Mouse (Mus musculus): ENCODE results near the gene Ndufc1. TPM values are rescaled to one million over a fixed set of nuclear protein-coding genes. Genes with fewer than 3 reads are reported as not detected.
"Not testable (repeated sequence)": the region's sequence is repeated elsewhere in the genome, so short reads cannot be mapped to it uniquely, and the experiment has no call there.

Gene Ndufc1
- polyA plus RNA-seq, 1 experiment: 41.0 TPM

GRCm38 (mm10) chr3:51415098-51416072 is 6.6 kb upstream of the Ndufc1 start, which contains the start of gene Naa15:
TSS of gene Naa15 (plus strand) at chr3:51415148.
- Histone ChIP-seq H3K4me1 (peaks cover 59% of the 10 kb centered on the region), H3K36me3 (replicated peaks; ENCODE audit: low read length) (no peaks in the 10 kb centered on the region), H3K4me3 (replicated peaks) (peak within 1 kb of the TSS; percentile 92), H3K27me3 (replicated peaks) (no peaks in the 10 kb centered on the region), H3K9me3 (no peaks in the 10 kb centered on the region)
- TF ChIP-seq FLI1 (IDR thresholded peaks at IDR 0.05; ENCODE audit: low read length) (no peak), GATA1 (IDR thresholded peaks at IDR 0.05; ENCODE audit: borderline replicate concordance, low read length) (no peak)

DNA sequence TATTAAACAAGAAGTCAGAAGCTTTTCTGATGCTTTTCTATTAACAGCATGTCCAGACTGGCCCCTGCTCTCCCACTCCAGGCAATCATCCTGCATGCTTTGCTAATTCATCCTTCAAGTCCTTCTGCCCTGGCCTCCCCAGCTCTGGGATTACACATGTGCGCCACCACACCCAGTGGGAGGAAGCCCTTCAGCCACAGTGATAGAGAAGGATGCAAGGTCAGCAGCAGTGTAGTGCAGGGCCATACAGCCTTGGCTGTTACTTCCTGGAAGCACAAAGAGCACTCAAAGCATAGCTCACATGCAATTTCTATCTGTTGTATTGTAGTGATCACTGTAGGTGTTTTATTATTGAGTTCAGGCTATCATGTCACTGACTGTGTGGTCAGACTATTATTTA is 4.5 kb upstream of the Ndufc1 start:
- no peaks in the 10 kb centered on the region for H3K36me3 ChIP-seq (replicated peaks; ENCODE audit: low read length)
- no peak for TF ChIP-seq FLI1 (IDR thresholded peaks at IDR 0.05; ENCODE audit: low read length)
- TF ChIP-seq GATA1 (IDR thresholded peaks at IDR 0.05; ENCODE audit: borderline replicate concordance, low read length): no peak
- H3K4me3 ChIP-seq (replicated peaks): peak overlapping the region; percentile 81
- no peaks in the 10 kb centered on the region for H3K9me3 ChIP-seq
- peaks cover 46% of the 10 kb centered on the region for H3K4me1 ChIP-seq
- no peaks in the 10 kb centered on the region for H3K27me3 ChIP-seq (replicated peaks)

- peaks cover 46% of the 10 kb centered on the region for H3K4me1 ChIP-seq
- no peak overlapping the region for H3K4me3 ChIP-seq (replicated peaks)
- H3K36me3 ChIP-seq (replicated peaks; ENCODE audit: low read length): no peaks in the 10 kb centered on the region
- TF ChIP-seq GATA1 (IDR thresholded peaks at IDR 0.05; ENCODE audit: borderline replicate concordance, low read length): no peak
- no peak for TF ChIP-seq FLI1 (IDR thresholded peaks at IDR 0.05; ENCODE audit: low read length)
- H3K9me3 ChIP-seq: no peaks in the 10 kb centered on the region
- H3K27me3 ChIP-seq (replicated peaks): no peaks in the 10 kb centered on the region
These were observed 3.7 kb upstream of the Ndufc1 start for GRCm38 (mm10) chr3:51412457-51412856.

- Histone ChIP-seq H3K4me1 (peaks cover 29% of the 10 kb centered on the region), H3K36me3 (replicated peaks; ENCODE audit: low read length) (peaks cover 39% of the 10 kb centered on the region), H3K9me3 (no peaks in the 10 kb centered on the region), H3K27me3 (replicated peaks) (no peaks in the 10 kb centered on the region), H3K4me3 (replicated peaks) (peak overlapping the region; percentile 98)
- TF ChIP-seq FLI1 (IDR thresholded peaks at IDR 0.05; ENCODE audit: low read length): no peak
- TF ChIP-seq GATA1 (IDR thresholded peaks at IDR 0.05; ENCODE audit: borderline replicate concordance, low read length): no peak
These were observed 773 bp downstream of the Ndufc1 start for GRCm38 (mm10) chr3:51407870-51408560.

DNA sequence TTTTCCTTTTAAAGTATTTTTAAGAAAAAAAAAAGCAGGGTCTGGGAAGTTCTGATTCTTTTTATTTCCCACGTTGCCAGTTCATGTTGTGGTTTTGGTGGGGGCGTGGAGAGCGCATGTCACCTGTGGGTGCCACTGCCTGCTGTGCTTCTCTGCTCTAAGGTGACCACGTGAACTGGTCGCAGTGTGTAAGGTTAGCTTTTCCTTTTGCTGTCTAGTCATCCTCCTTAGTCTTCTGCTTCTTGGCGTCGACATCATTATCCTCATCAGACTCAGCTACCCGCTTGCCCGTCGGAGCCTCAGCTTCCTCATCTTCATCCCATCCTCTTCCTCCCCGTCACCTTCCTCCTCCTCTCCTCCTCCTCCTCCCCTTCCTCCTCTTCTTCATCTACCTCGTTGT is 6.2 kb downstream of the Ndufc1 start:
- H3K36me3 ChIP-seq (replicated peaks; ENCODE audit: low read length): peaks cover 44% of the 10 kb centered on the region
- no peak overlapping the region for H3K4me3 ChIP-seq (replicated peaks)
- peaks cover 29% of the 10 kb centered on the region for H3K4me1 ChIP-seq
- TF ChIP-seq FLI1 (IDR thresholded peaks at IDR 0.05; ENCODE audit: low read length): no peak
- no peak for TF ChIP-seq GATA1 (IDR thresholded peaks at IDR 0.05; ENCODE audit: borderline replicate concordance, low read length)
- peaks cover 5% of the 10 kb centered on the region for H3K27me3 ChIP-seq (replicated peaks)
- no peaks in the 10 kb centered on the region for H3K9me3 ChIP-seq

DNA sequence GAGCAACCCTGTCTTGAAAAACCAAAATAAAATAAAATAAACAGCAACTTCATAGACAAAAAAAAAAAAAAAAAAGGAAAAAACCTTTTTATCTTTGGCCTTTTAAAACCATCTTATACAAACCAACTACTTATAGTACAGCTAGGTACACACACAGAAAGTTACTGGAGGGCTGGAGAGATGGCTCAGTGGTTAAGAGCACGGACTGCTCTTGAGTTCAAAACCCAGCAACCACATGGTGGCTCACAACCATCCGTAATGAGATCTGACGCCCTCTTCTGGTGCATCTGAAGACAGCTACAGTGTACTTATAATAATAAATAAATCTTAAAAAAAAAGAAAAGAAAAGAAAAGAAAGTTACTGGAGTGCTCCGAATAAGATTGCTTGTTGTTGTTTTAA is 6.7 kb downstream of the Ndufc1 start:
- H3K4me1 ChIP-seq: peaks cover 26% of the 10 kb centered on the region
- H3K4me3 ChIP-seq (replicated peaks); H3K27me3 ChIP-seq (replicated peaks); H3K9me3 ChIP-seq: not testable (repeated sequence)
- peaks cover 43% of the 10 kb centered on the region for H3K36me3 ChIP-seq (replicated peaks; ENCODE audit: low read length)

DNA sequence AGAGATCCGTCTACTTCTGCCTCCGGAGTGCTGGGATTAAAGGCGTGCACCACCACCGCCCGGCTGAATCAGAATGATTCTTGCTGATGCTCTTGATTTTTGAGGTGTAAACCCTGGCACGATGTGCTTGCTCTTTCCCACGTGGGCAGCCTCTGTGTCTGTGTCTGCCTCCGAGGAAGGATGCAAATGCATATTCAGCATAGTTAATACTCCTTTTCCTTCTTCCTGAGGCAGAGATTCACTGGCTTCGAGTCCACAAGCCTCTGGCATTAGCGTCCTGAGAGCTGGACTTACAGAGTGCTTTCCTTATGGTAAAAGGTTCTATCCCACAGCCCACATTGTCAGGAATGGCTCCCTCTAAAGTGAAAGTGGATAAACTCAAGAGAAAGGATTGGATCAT is 8.1 kb downstream of the Ndufc1 start:
- no peak overlapping the region for H3K4me3 ChIP-seq (replicated peaks)
- no peak for TF ChIP-seq GATA1 (IDR thresholded peaks at IDR 0.05; ENCODE audit: borderline replicate concordance, low read length)
- no peak for TF ChIP-seq FLI1 (IDR thresholded peaks at IDR 0.05; ENCODE audit: low read length)
- H3K9me3 ChIP-seq: no peaks in the 10 kb centered on the region
- peaks cover 35% of the 10 kb centered on the region for H3K4me1 ChIP-seq
- H3K27me3 ChIP-seq (replicated peaks): peaks cover 13% of the 10 kb centered on the region
- H3K36me3 ChIP-seq (replicated peaks; ENCODE audit: low read length): peaks cover 30% of the 10 kb centered on the region

DNA sequence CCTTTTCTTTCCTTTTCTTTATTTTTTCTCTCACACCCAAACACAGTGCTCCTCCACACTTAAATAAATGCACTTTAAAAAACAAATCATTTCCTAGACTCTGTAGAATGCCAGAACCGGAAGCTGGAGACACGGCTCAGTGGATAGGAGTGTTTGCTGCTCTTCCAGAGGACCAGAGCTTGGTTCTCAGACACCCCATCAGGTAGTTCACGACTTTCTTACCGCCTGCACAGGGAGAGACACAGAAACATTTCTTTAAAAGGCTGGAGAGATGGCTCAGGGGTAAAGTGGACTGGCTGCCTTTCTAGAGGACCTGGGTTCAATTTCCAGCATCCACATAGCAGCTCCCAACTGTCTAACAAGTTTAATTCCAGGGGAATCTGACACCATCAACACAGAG is 9.3 kb downstream of the Ndufc1 start:
- H3K27me3 ChIP-seq (replicated peaks): peaks cover 20% of the 10 kb centered on the region
- H3K9me3 ChIP-seq: no peaks in the 10 kb centered on the region
- peaks cover 20% of the 10 kb centered on the region for H3K36me3 ChIP-seq (replicated peaks; ENCODE audit: low read length)
- TF ChIP-seq GATA1 (IDR thresholded peaks at IDR 0.05; ENCODE audit: borderline replicate concordance, low read length) (no peak), FLI1 (IDR thresholded peaks at IDR 0.05; ENCODE audit: low read length) (no peak)
- no peak overlapping the region for H3K4me3 ChIP-seq (replicated peaks)
- H3K4me1 ChIP-seq: peaks cover 36% of the 10 kb centered on the region

DNA sequence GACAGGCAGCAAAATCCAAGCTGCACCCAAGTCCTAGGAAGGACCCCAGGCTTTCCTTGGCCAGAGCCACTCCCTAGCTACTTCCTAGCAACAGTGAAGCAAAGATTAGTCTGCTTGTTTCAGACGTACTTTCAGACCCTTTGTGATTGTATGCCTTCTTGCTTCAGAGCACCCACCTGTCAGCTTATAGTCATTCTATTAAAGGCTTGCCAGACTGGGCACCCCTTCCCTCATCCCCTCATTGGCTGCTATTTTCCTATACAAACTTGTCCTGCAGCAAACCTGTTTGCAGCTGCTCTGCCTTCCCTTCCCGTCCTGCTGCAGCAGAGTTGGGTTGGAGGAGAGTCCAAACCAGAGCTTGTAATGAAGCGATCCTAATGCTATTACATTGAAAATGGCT is 10.1 kb downstream of the Ndufc1 start:
- TF ChIP-seq FLI1 (IDR thresholded peaks at IDR 0.05; ENCODE audit: low read length) (no peak), GATA1 (IDR thresholded peaks at IDR 0.05; ENCODE audit: borderline replicate concordance, low read length) (no peak)
- no peak overlapping the region for H3K4me3 ChIP-seq (replicated peaks)
- no peaks in the 10 kb centered on the region for H3K9me3 ChIP-seq
- H3K27me3 ChIP-seq (replicated peaks): peaks cover 20% of the 10 kb centered on the region
- peaks cover 36% of the 10 kb centered on the region for H3K4me1 ChIP-seq
- H3K36me3 ChIP-seq (replicated peaks; ENCODE audit: low read length): peaks cover 12% of the 10 kb centered on the region

All from megakaryocyte, embryonic 14.5 days (primary cell).